Mouse (Mus musculus) neural tube, embryonic 10.5 days (tissue): ENCODE results near the gene Garnl3.
"Not testable (repeated sequence)": the region's sequence is repeated elsewhere in the genome, so short reads cannot be mapped to it uniquely, and the experiment has no call there.

Experiments used
- DNase-seq: peaks from one replicate; pipeline ENCODE4 v3.0.0-alpha.2; 2017; ENCODE audit warnings: low spot score; ENCODE audit errors: extremely low spot score

Garnl3 gene

GRCm38 (mm10) chr2:33156283-33156781 lies 24.9 kb upstream of the Garnl3 start:
- no peak for DNase-seq

- peak; percentile 81 for DNase-seq
Observed at GRCm38 (mm10) chr2:33154751-33155372, 23.4 kb upstream of the Garnl3 start.

GRCm38 (mm10) chr2:33146994-33147393 lies 15.5 kb upstream of the Garnl3 start:
- no peak for DNase-seq

GRCm38 (mm10) chr2:33143292-33143691 lies 11.8 kb upstream of the Garnl3 start:
- no peak for DNase-seq

GRCm38 (mm10) chr2:33138491-33138890 lies 7.0 kb upstream of the Garnl3 start:
- no peak for DNase-seq

- DNase-seq = no peak
Observed at GRCm38 (mm10) chr2:33137731-33138130, 6.3 kb upstream of the Garnl3 start.

GRCm38 (mm10) chr2:33137244-33137643 lies 5.8 kb upstream of the Garnl3 start:
- DNase-seq = no peak

- DNase-seq = no peak
Observed at GRCm38 (mm10) chr2:33136366-33136765, 4.9 kb upstream of the Garnl3 start.

- no peak for DNase-seq
Observed at GRCm38 (mm10) chr2:33134766-33135490, 3.5 kb upstream of the Garnl3 start.

GRCm38 (mm10) chr2:33132306-33132705 lies 852 bp upstream of the Garnl3 start:
- DNase-seq = no peak

GRCm38 (mm10) chr2:33130526-33131483 lies 649 bp downstream of the Garnl3 start:
- peak; percentile 98 for DNase-seq

GRCm38 (mm10) chr2:33130141-33130525 lies 1.3 kb downstream of the Garnl3 start:
- no peak for DNase-seq

- peak; percentile 20 for DNase-seq
Observed at GRCm38 (mm10) chr2:33129696-33130095, 1.8 kb downstream of the Garnl3 start.

GRCm38 (mm10) chr2:33129005-33129404 lies 2.4 kb downstream of the Garnl3 start:
- DNase-seq = no peak

GRCm38 (mm10) chr2:33127271-33127670 lies 4.2 kb downstream of the Garnl3 start:
- DNase-seq = no peak

- no peak for DNase-seq
Observed at GRCm38 (mm10) chr2:33122856-33123255, 8.6 kb downstream of the Garnl3 start.

- no peak for DNase-seq
Observed at GRCm38 (mm10) chr2:33100536-33100935, 30.9 kb downstream of the Garnl3 start.

- not testable (repeated sequence) for DNase-seq
Observed at GRCm38 (mm10) chr2:33097326-33097725, 34.1 kb downstream of the Garnl3 start.

GRCm38 (mm10) chr2:33095221-33095671 lies 36.2 kb downstream of the Garnl3 start:
- no peak for DNase-seq

- no peak for DNase-seq
Observed at GRCm38 (mm10) chr2:33090620-33091520, 40.6 kb downstream of the Garnl3 start.

GRCm38 (mm10) chr2:33090033-33090400 lies 41.4 kb downstream of the Garnl3 start:
- DNase-seq = not testable (repeated sequence)
